Mouse (Mus musculus) E14TG2a.4 (cell line): ENCODE measurements at regions not wholly inside any gene's neighbourhood (a gene's known extent, or its start where the extent isn't known, plus 50 kb on each side); places are given as distances from the start of the nearest gene placed in this dataset.

Experiments
- CTCF ChIP-seq: conservative IDR thresholded peaks from 2 replicates; pipeline ENCODE4 v1.5.1; 2014; ENCODE audit warnings: low read length
- POU5F1 ChIP-seq: IDR thresholded peaks from 2 replicates; pipeline ENCODE4 v1.6.1; 2014; ENCODE audit warnings: low read length, borderline replicate concordance

DNA sequence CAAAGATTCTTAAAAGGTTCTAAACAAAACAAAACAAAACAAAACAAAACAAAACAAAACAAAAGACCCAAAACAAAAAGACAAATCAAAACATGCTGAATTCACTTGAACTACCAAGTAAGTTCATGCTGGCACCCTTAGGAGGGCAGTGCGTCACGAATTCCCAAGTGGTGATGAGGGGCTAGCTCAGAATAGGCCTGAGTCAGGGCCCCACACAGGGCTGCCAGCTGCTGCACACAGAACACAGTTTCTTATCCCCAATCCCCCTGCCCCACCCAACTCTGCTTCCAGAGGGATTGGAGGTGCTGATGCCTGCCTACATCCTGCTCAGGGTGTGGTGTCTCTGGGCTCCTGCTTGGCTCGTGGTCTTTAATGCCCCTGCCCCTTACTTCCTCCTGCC lies 80.3 kb upstream of the Lrpap1 start:
- TF ChIP-seq CTCF (no peak), POU5F1 (no peak)
